In genomic region chr6:114900194-114900593, GRCm38 (mm10) we compare ENCODE assay signal across 8 mouse cellular contexts.
DNase-seq lines count a peak whose midpoint lies in the region; ATAC-seq and TF ChIP-seq lines count a peak whose summit lies in the region.

No protein-coding gene starts in this region.

- H3K36me3 ChIP-seq in intestine, embryonic 15.5 days: peaks cover 5% of the 10 kb centered on the region; the same call in 1 of the 2 replicates
- H3K36me3 ChIP-seq in neural tube, embryonic 12.5 days: peaks cover 8% of the 10 kb centered on the region; the same call in 1 of the 2 replicates

- no peak for ATAC-seq in intestine, embryonic 15.5 days
- ATAC-seq in neural tube, embryonic 12.5 days (ENCODE audit: low FRiP score, low read depth): no peak

- no peak for DNase-seq in layer of hippocampus, adult 2 months (ENCODE audit: low spot score in 2 of 2)
- DNase-seq in layer of hippocampus, postnatal 14 days (ENCODE audit: low spot score in 2 of 2): no peak
- DNase-seq in cerebellum, adult 11 months: no peak
- no peak for DNase-seq in urinary bladder, adult 18-20 months (ENCODE audit: low spot score in 2 of 2)
- DNase-seq in urinary bladder, postnatal 4 days (ENCODE audit: low spot score in 2 of 2): no peak

- H3K4me1 ChIP-seq in embryonic fibroblast, embryonic 13.5 days (ENCODE audit: control insufficient read depth, insufficient read depth, low read length): peaks cover 12% of the 10 kb centered on the region
- H3K4me1 ChIP-seq in intestine, embryonic 15.5 days (replicated peaks): peaks cover 33% of the 10 kb centered on the region
- peaks cover 53% of the 10 kb centered on the region for H3K4me1 ChIP-seq in neural tube, embryonic 12.5 days

- peak overlapping the region; percentile 59 for H3K27ac ChIP-seq in layer of hippocampus, adult 2 months
- peak overlapping the region; percentile 70 for H3K27ac ChIP-seq in embryonic fibroblast, embryonic 13.5 days (ENCODE audit: insufficient read depth, low read length)
- H3K27ac ChIP-seq in intestine, embryonic 15.5 days: no peak overlapping the region
- H3K27ac ChIP-seq in neural tube, embryonic 12.5 days: 0 out of 2 replicates have a peak overlapping the region, but pooled peaks have one; percentile 1

- WGBS in intestine, embryonic 15.5 days: 64% methylated on average over 10 of the region's 10 CpGs
- 18% methylated on average over 10 of the region's 10 CpGs for WGBS in neural tube, embryonic 12.5 days

- no peaks in the 10 kb centered on the region for H3K27me3 ChIP-seq in intestine, embryonic 15.5 days (replicated peaks)
- H3K27me3 ChIP-seq in neural tube, embryonic 12.5 days (replicated peaks): no peaks in the 10 kb centered on the region

- no peak for TF ChIP-seq POLR2A in embryonic fibroblast, embryonic 13.5 days (IDR thresholded peaks at IDR 0.05; ENCODE audit: low read depth, low read length)

- no peak for TF ChIP-seq CTCF in layer of hippocampus, adult 2 months (conservative IDR thresholded peaks at IDR 0.05)
- no peak for TF ChIP-seq CTCF in embryonic fibroblast, embryonic 13.5 days (IDR thresholded peaks at IDR 0.05; ENCODE audit: borderline replicate concordance, insufficient read depth, low read length)

- H3K9ac ChIP-seq in intestine, embryonic 15.5 days: no peak overlapping the region
- H3K9ac ChIP-seq in neural tube, embryonic 12.5 days: peak overlapping the region; percentile 36

- no peak overlapping the region for H3K4me3 ChIP-seq in layer of hippocampus, adult 2 months
- 0 out of 2 replicates have a peak overlapping the region, but pooled peaks have one; percentile 6 for H3K4me3 ChIP-seq in embryonic fibroblast, embryonic 13.5 days (ENCODE audit: insufficient read depth, low read length)
- no peak overlapping the region for H3K4me3 ChIP-seq in intestine, embryonic 15.5 days (replicated peaks)
- no peak overlapping the region for H3K4me3 ChIP-seq in neural tube, embryonic 12.5 days

- 0 out of 2 replicates have a peak overlapping the region, but pooled peaks have one; percentile 14 for H3K4me2 ChIP-seq in intestine, embryonic 15.5 days (replicated peaks)
- peak overlapping the region; percentile 48 for H3K4me2 ChIP-seq in neural tube, embryonic 12.5 days (replicated peaks)

- H3K9me3 ChIP-seq in intestine, embryonic 15.5 days: no peaks in the 10 kb centered on the region
- 0 out of 2 replicates have a peak, but pooled peaks cover 4% of the 10 kb centered on the region for H3K9me3 ChIP-seq in neural tube, embryonic 12.5 days
